Mouse (Mus musculus) megakaryocyte-erythroid progenitor cell, adult 5-6 weeks (primary cell): ENCODE data around the gene Miga2. TPM values are rescaled to one million over a fixed set of nuclear protein-coding genes. Genes with fewer than 3 reads are reported as not detected.
A peak's percentile ranks its signal among the peaks of the same experiment; 100 is the strongest.

ENCODE experiments used
- ATAC-seq: replicated peaks from 2 replicates; pipeline ENCODE4 v1.8.0; 2016; ENCODE audit warnings: mild to moderate bottlenecking, inconsistent platforms; ENCODE audit not compliant: severe bottlenecking, poor library complexity, low FRiP score, low TSS enrichment
- total RNA-seq, 2 experiments: library from RNA; stranded (forward) in 1 of 2; stranded (reverse) in 1 of 2; fragments of 200-1000, 215-1000 nt in 1 of 2; fragments of >200 nt in 1 of 2; fragmentation: Nextera tagmentation in 1 of 2; gene quantifications; 2 replicates each; pipeline ENCODE4 v1.2.3; 2014 to 2017

The Miga2 gene
- total RNA-seq (2014; fragmentation: Nextera tagmentation) (17.8 and 35.0 TPM in 2 replicates), total RNA-seq (2017) (8.0 and 11.4 TPM in 2 replicates)

DNA sequence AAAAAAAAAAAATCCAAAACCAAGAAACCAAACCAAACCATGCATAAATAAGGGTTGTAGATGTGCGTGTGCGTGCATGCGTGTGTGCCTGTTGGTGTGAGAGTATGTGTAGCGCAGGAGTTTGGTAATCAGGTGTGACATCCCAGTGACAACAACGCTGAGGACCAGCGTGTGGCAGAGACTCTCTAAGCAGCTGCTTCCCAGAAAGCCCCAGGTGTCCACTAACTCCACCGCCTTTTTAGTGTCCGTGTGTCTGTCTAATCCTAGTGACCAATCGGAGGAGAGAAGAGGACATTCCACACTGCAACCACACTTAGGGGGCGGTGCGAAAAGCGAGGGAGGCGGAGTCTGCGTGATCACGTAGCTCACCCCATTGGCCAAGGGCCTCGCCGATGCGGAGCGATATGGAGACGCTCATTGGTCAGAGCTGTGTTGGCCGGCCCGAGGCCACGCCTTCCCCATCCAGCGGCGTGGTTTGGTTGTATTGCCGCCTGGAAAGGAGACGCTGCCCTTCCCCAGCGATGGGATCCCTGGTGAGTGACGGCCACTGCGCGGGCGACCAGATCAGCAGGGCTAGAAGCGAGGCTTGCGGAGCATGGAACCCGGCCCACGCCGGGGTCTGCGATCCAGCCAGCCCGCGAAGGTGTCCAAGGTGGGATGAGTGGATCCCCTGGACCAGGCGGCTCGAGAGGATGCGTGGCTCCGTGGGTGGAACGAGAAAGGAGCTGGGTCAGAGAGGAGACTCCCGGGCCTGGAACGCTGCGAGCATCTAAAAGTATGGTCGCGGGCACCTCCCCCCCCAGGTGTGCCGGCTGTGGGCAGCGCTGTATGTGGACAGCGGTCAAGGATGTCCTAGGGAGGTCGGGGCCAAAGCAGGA lies at the start of gene Miga2:
Miga2 (plus strand) TSS at position 461 of the 878 bp plus-strand sequence.
- peak; percentile 96 for ATAC-seq

DNA sequence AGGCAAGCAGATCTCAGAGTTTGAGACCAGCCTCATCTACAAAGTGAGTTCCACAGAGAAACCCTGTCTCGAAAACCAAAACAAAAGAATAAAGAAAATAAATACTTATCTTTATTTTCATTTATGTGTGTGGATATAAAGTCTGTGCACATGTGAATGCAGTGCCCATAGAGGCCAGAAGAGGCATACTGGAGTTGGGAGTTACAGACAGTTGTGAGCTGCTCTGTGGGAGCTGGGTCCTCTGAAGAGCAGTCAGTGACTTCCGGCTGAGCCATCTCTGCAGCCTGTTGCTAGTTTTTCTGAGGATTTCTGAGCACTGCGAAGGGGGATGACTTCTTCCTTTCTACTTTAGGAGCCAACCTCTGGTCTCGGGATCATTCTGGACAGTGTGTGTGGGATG lies 47.9 kb upstream of the Miga2 start:
- ATAC-seq = peak; percentile 78

GRCm38 (mm10) chr2:30316955-30317354 lies 47.1 kb upstream of the Miga2 start:
- ATAC-seq = no peak

GRCm38 (mm10) chr2:30319260-30319659 lies 44.8 kb upstream of the Miga2 start:
- ATAC-seq = no peak

GRCm38 (mm10) chr2:30323111-30323510 lies 40.9 kb upstream of the Miga2 start:
- no peak for ATAC-seq

DNA sequence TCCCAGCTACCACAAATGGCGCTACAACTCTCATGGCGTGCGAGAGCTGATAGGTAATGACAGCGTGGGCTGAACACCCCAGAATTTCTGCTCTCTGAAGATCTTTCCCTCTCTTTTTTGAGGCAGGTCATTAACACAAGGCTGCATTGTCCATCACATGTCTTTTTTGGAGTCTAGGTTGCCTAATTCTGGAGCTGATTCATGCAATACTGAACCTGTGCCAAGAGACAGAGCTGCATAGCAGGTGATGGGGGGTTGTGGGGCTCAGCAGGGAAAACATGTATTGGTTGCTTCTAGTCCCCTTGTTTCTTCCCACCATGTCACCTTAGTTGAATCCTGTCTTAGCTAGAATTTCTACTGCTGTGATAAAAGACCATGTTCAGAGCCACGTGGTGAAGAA lies 38.7 kb upstream of the Miga2 start:
- ATAC-seq = no peak

DNA sequence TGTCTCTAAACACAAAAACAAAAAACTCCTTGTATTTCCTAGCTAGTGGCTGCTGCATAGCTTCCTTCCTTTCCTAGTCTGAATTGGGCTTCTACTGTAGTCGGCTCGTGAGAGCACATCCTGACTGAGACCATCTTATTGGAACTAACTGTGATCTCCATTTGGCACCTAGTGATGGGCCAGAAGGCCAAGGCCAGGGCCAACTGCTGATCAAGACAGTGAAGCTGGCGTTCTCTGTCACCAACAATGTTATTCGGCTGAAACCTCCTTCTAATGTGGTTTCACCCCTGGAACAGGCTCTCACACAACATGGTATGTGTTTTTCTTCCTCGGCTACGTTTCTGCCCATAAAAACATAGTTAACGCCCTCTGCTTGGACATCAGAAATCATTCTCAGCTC lies 36.8 kb upstream of the Miga2 start:
- no peak for ATAC-seq

GRCm38 (mm10) chr2:30328791-30329190 lies 35.2 kb upstream of the Miga2 start:
- no peak for ATAC-seq

DNA sequence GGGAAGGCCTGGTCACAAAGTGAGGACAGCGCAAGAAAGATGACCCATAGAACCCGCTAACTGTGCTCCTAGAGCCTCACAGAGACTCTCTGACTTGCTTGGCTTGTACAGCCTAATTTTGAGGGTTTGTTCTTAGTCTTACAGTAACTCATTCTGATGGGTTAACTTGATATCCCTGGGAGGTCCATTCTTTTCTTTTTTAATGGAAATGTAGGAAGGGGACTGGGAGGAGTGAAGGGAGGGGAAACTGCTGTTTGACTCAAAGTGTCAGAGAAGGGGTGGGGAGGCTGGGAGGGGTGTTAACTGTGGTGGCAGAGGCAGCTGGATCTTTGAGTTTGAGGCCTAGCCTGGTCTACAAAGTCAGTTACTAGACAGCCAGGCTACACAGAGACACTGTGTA lies 28.7 kb upstream of the Miga2 start:
- ATAC-seq = no peak

GRCm38 (mm10) chr2:30336174-30336915 lies 27.7 kb upstream of the Miga2 start:
- no peak for ATAC-seq

DNA sequence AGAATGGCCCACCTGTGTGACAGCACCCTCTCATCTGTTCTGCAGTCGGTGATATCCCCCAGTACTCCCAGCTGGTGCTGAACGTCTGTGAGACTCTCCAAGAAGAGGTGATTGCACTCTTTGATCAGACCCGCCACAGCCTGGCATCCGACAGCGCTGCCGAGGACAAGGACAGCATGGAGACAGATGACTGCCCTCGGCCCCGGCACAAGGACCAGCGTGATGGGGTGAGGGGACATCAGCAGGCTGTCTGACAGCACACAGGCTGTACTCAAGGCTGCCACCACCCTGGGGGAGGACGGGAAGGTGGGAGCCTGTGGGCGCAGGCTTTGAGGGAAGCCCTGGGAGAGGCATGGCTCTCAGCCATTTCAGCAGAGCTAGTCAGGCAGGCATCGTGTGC lies 26.9 kb upstream of the Miga2 start:
- ATAC-seq = no peak

DNA sequence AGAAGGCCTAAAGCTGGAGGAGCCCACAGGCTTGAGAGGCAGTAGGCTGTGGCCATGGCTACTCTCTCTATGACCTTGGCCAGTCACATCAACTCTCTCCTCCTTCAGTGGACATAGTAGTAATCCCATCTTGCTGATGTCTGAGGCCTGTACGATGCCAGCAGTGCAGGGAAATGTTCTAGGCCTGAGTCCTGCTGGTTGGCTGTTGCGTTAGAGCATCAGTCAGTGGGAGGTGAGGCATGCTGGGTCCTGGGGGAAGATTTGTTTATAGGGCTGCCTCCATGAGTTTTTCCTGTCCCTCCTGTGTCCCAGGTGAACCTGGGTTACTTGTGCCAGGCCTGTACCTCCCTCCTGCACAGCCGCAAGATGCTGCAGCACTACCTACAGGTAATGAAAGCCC lies 22.0 kb upstream of the Miga2 start:
- ATAC-seq = no peak

DNA sequence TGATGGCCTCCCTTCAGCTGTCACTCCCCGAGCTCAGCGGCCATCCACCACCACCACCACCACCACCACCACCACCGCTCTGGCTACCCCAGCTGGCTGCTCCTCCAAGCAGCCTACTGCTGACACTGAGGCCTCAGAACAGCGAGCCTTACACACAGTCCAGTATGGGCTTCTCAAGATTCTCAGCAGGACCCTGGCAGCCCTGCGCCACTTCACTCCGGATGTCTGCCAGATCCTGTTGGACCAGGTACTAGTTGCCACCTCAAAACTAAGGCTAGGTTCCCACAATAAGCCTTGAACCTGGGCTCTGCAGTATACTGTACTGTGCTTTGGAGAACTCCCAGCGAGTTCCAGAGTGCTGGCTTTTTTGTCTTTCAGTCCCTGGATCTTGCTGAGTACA lies 21.5 kb upstream of the Miga2 start:
- no peak for ATAC-seq

GRCm38 (mm10) chr2:30343601-30344137 lies 20.4 kb upstream of the Miga2 start:
- no peak for ATAC-seq

DNA sequence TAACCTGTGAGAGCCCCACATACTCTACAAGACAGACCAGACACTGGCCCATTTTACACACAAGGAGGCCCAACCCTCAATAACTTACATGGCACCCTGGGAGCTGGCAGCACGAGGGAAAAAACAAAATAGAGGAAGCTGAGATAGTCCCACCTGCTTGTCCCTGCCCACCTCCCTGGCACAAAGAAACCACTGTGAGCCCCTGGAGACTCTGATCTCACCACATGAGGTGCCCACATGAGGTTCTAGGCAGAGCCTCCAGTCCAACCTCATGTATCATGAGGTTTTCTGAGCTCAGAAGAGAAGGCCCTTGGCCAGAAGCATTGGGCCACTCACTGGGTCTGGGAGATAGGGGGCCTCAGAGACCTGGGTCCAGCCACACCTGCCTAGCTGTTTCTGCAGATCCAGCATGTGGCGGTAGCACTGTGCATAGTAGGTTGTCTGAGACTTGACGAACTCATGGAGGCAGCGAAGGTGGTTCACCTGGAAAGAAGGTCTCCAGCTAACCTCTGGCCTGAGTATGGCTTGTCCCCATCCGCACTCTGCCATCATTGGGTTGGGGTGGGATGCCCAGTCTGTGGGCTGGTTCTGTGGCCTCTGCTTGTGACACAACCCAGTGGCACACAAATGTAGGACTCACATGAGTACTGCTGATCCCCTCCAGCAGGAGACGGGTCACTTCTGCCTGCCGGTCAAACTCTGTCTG lies 17.9 kb upstream of the Miga2 start:
- no peak for ATAC-seq

DNA sequence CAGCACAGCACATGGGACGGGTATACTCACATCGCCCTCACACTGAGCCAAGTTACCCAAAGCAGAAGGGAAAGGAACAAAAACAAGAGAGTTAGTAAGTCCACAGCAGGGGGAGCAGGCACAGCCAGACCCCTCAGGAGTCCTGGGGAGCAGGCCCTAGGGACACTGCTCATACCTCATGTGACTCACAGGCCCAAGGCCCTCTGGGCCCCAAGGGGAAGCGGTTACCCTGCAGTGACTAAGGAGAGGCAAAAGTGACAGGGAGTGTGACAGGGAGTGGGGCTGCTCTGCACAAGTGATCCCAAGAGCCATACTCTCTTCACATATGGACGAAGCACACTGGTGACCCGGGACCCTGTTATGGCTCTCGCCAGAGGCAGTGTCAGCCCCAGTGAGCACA lies 14.8 kb upstream of the Miga2 start:
- ATAC-seq = no peak

DNA sequence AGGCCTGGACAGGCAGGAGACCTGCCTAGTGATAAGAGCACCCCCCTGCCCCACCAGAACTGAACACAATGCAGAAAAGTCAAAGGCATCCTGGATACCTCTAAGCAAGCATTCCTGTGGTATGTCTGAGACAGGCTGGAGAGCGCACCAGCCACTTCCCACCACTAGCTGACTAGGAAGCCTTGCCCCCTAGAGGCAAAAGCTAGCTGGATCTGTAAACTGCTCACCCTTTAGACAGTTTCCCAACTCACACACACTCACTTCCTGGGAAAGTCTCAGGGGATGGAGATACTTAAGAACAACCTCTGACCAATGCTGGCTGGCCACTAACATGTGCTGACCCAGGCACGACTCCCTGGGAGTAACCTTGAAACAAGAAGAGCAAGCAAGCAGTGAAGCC lies 12.9 kb upstream of the Miga2 start:
- ATAC-seq = no peak

GRCm38 (mm10) chr2:30355861-30356260 lies 8.2 kb upstream of the Miga2 start:
- ATAC-seq = no peak

- ATAC-seq = no peak
Observed at GRCm38 (mm10) chr2:30356266-30356665, 7.8 kb upstream of the Miga2 start.

- no peak for ATAC-seq
Observed at GRCm38 (mm10) chr2:30356906-30357305, 7.1 kb upstream of the Miga2 start.
